Mouse (Mus musculus): ENCODE data around the gene Srpk3.

DNA sequence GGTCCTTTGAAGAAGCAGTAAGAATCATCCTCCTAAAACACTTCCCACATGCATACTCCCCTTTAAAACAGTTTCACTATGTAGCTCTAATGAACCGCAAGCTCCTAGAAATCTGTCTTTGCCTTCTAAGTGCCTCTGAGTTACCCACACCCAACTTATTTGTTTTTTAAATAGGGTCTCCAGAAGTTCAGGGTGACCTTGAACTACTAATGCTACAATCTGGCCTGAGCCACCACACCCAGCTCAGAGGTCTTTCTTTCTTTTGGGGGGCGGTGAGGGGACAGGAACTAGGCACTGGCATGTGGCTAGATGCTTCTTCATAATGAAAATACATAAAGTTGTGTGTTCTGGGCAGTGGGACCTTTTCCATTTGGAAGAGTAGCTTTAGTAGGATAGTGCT lies 23.3 kb downstream of the Srpk3 start:
- TF ChIP-seq CTCF (IDR thresholded peaks at IDR 0.05; ENCODE audit: low read depth, low read length) (no peak), POLR2A (IDR thresholded peaks at IDR 0.05; ENCODE audit: borderline replicate concordance, low read depth, low read length) (no peak)
